Mouse (Mus musculus) lung, postnatal 0 days (tissue): Measurements from ENCODE around the gene Nol4l. TPM values are rescaled to one million over a fixed set of nuclear protein-coding genes. Genes with fewer than 3 reads are reported as not detected.

Experiments
- ATAC-seq: fragments of 200-750 bp; cut with Nextera tagmentation; 2 replicates; pipeline ENCODE4 v1.8.0; 2017; ENCODE audit warnings: moderate library complexity
- DNase-seq: peaks from one replicate; pipeline ENCODE4 v3.0.0-alpha.2; 2016; ENCODE audit warnings: low spot score
- H3K27ac ChIP-seq: fragments of 300-500 bp; sonication (generic); 2 replicates; pipeline ENCODE4 v1.5.1; 2014; ENCODE audit warnings: antibody characterized with exemption, mild to moderate bottlenecking, low read length, mixed read lengths
- H3K27me3 ChIP-seq: fragments of 300-500 bp; sonication (generic); replicated peaks from 2 replicates; pipeline ENCODE4 v1.6.1; 2014; ENCODE audit warnings: low read length, mixed read lengths; ENCODE audit not compliant: insufficient read depth
- H3K36me3 ChIP-seq: fragments of 300-500 bp; sonication (generic); 2 replicates; pipeline ENCODE4 v1.6.1; 2014; ENCODE audit warnings: low read length, mixed read lengths; ENCODE audit not compliant: insufficient read depth
- H3K4me1 ChIP-seq: fragments of 300-500 bp; sonication (generic); 2 replicates; pipeline ENCODE4 v1.6.1; 2014; ENCODE audit warnings: antibody characterized with exemption, low read depth, low read length, mixed read lengths; ENCODE audit not compliant: insufficient read depth
- H3K4me2 ChIP-seq: fragments of 300-500 bp; sonication (generic); replicated peaks from 2 replicates; pipeline ENCODE4 v1.6.1; 2014; ENCODE audit warnings: low read depth, mild to moderate bottlenecking, low read length, moderate library complexity, mixed read lengths
- H3K4me3 ChIP-seq: fragments of 300-500 bp; sonication (generic); 2 replicates; pipeline ENCODE4 v1.5.1; 2014; ENCODE audit warnings: low read depth, low read length
- H3K9ac ChIP-seq: fragments of 300-500 bp; sonication (generic); replicated peaks from 2 replicates; pipeline ENCODE4 v1.6.1; 2014; ENCODE audit warnings: low read depth, mild to moderate bottlenecking
- H3K9me3 ChIP-seq: fragments of 300-500 bp; sonication (generic); 2 replicates; pipeline ENCODE4 v1.6.1; 2016; ENCODE audit warnings: low read length, mixed read lengths
- CTCF ChIP-seq: IDR thresholded peaks from 2 replicates; pipeline ENCODE4 v1.5.1; 2016; ENCODE audit warnings: antibody characterized with exemption, mild to moderate bottlenecking
- EP300 ChIP-seq: IDR thresholded peaks from 2 replicates; pipeline ENCODE4 v1.6.1; 2016; ENCODE audit warnings: antibody characterized with exemption, mild to moderate bottlenecking, control low read depth
- WGBS: fragments of 180-500 bp; shearing (Covaris S2); extraction: QIAGEN DNeasy Blood & Tissue Kit; methylation state at CpG from one replicate; pipeline ENCODE4 v1.1.7; 2014; 5-methylcytosine and 5-hydroxymethylcytosine counted together
- polyA plus RNA-seq: library from polyadenylated mRNA; unstranded; fragments of >200 nt; fragmentation: Nextera tagmentation; extraction: Ambion mirVana; gene quantifications from 2 replicates; pipeline ENCODE4 v1.2.1, GENCODE M21; 2015

Gene Nol4l
- polyA plus RNA-seq, 1 experiment from 2014 or later, result 8.3 TPM

GRCm38 (mm10) chr2:153404062-153404461 is 125.7 kb downstream of the Nol4l start:
- H3K4me2 ChIP-seq, result no peak overlapping the region
- H3K36me3 ChIP-seq, result peaks cover 34% of the 10 kb centered on the region

DNA sequence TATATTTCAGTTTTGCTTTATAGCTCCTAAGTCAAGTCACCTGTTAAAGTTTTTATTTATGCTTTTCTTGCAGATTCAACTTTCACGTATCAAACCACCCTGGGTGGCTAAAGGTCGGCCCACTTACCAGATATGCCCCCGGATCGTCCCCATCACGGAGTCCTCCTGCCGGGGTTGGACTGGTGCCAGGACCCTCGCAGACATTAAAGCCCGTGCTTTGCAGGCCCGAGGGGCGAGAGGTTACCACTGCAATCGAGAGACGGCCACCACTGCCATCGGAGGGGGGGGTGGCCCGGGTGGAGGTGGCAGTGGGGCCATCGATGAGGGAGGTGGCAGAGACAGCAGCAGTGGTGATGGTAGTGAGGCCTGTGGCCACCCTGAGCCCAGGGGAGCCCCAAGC is 130.6 kb downstream of the Nol4l start:
- WGBS, result 75% methylated on average over 15 of the region's 15 CpGs
- H3K4me2 ChIP-seq, result no peak overlapping the region
- H3K27me3 ChIP-seq, result no peaks in the 10 kb centered on the region
- no peaks in the 10 kb centered on the region for H3K4me1 ChIP-seq
- no peak overlapping the region for H3K27ac ChIP-seq
- no peak for DNase-seq
- no peak for ATAC-seq
- H3K36me3 ChIP-seq, result peaks cover 56% of the 10 kb centered on the region
- TF ChIP-seq CTCF (no peak), EP300 (no peak)
- H3K9ac ChIP-seq, result no peak overlapping the region
- H3K9me3 ChIP-seq, result no peaks in the 10 kb centered on the region
- no peak overlapping the region for H3K4me3 ChIP-seq

More at GRCm38 (mm10) chr2:153404062-153404461, 125.7 kb downstream of the Nol4l start:
- WGBS, result 56% methylated on average over 3 of the region's 3 CpGs
- no peak overlapping the region for H3K4me3 ChIP-seq
- no peaks in the 10 kb centered on the region for H3K9me3 ChIP-seq
- TF ChIP-seq CTCF (no peak), EP300 (no peak)
- no peaks in the 10 kb centered on the region for H3K27me3 ChIP-seq
- ATAC-seq, result peak; percentile 43
- no peak overlapping the region for H3K27ac ChIP-seq
- DNase-seq, result no peak
- peaks cover 6% of the 10 kb centered on the region; the same call in 1 of the 2 replicates for H3K4me1 ChIP-seq
- no peak overlapping the region for H3K9ac ChIP-seq

- Histone ChIP-seq H3K27ac (no peak overlapping the region), H3K9ac (no peak overlapping the region), H3K36me3 (peaks cover 66% of the 10 kb centered on the region), H3K27me3 (no peaks in the 10 kb centered on the region), H3K4me1 (no peaks in the 10 kb centered on the region), H3K4me3 (no peak overlapping the region), H3K9me3 (no peaks in the 10 kb centered on the region), H3K4me2 (no peak overlapping the region)
- no peak for DNase-seq
- no peak for TF ChIP-seq CTCF
- no peak for TF ChIP-seq EP300
- ATAC-seq, result no peak
- 91% methylated on average over 11 of the region's 11 CpGs for WGBS
Observed at GRCm38 (mm10) chr2:153397790-153398515, 131.8 kb downstream of the Nol4l start.

- TF ChIP-seq CTCF, result no peak
- no peak for TF ChIP-seq EP300
- Histone ChIP-seq H3K9ac (no peak overlapping the region), H3K27ac (no peak overlapping the region), H3K4me2 (no peak overlapping the region), H3K9me3 (no peaks in the 10 kb centered on the region), H3K4me1 (no peaks in the 10 kb centered on the region), H3K27me3 (no peaks in the 10 kb centered on the region), H3K36me3 (peaks cover 39% of the 10 kb centered on the region), H3K4me3 (no peak overlapping the region)
- ATAC-seq (no peak), DNase-seq (no peak)
- 90% methylated on average over 10 of the region's 10 CpGs for WGBS
Observed at GRCm38 (mm10) chr2:153393045-153393444, 136.7 kb downstream of the Nol4l start.

DNA sequence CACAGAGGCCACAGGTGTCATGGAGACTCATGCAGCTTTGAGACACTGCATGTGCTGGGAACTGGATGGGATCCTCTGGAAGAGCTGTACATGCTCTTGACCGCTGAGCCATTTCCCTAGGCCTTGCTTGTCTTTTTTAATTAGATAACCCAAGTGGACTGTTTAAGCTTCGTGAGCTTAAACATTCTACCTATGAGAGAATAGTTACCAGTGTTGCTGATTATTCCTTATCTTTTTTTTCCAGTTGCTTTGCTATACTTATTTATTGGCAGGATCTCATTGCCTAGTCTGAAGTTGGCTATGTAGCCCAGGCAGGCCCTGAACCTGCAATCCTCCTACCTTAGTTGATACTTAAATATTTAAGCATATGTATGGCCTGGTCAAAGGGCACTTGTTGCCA is 139.9 kb downstream of the Nol4l start:
- Histone ChIP-seq H3K4me3 (no peak overlapping the region), H3K9ac (no peak overlapping the region), H3K9me3 (no peaks in the 10 kb centered on the region), H3K4me1 (no peaks in the 10 kb centered on the region), H3K27ac (no peak overlapping the region), H3K27me3 (no peaks in the 10 kb centered on the region), H3K36me3 (peaks cover 24% of the 10 kb centered on the region), H3K4me2 (no peak overlapping the region)
- DNase-seq, result no peak
- no peak for TF ChIP-seq CTCF
- TF ChIP-seq EP300, result no peak
- 86% methylated on average over 2 of the region's 2 CpGs for WGBS
- ATAC-seq, result no peak

GRCm38 (mm10) chr2:153380479-153380878 is 149.3 kb downstream of the Nol4l start:
- no peak overlapping the region for H3K4me3 ChIP-seq
- no peak overlapping the region for H3K4me2 ChIP-seq
- ATAC-seq, result no peak
- no peak for DNase-seq
- WGBS, result 86% methylated on average over 1 of the region's 1 CpGs
- H3K9me3 ChIP-seq, result no peaks in the 10 kb centered on the region
- H3K4me1 ChIP-seq, result no peaks in the 10 kb centered on the region
- H3K36me3 ChIP-seq, result peaks cover 11% of the 10 kb centered on the region; the same call in 1 of the 2 replicates
- H3K27ac ChIP-seq, result no peak overlapping the region
- H3K9ac ChIP-seq, result no peak overlapping the region
- H3K27me3 ChIP-seq, result no peaks in the 10 kb centered on the region
- TF ChIP-seq EP300 (no peak), CTCF (no peak)
